Mouse (Mus musculus): ENCODE measurements around the gene Kank2. TPM values are rescaled to one million over a fixed set of nuclear protein-coding genes. Genes with fewer than 3 reads are reported as not detected.
A peak's percentile ranks its signal among the peaks of the same experiment; 100 is the strongest.
"Not testable (repeated sequence)": the region's sequence is repeated elsewhere in the genome, so short reads cannot be mapped to it uniquely, and the experiment has no call there.

Gene Kank2
- polyA plus RNA-seq, 1 experiment from 2014 or later: 23.3 TPM

GRCm38 (mm10) chr9:21794344-21794834 is 4.2 kb downstream of the Kank2 start:
- TF ChIP-seq EP300 (IDR thresholded peaks at IDR 0.05) (no peak), CTCF (IDR thresholded peaks at IDR 0.05) (no peak)
- ATAC-seq (no peak), DNase-seq (ENCODE audit: low spot score) (no peak)
- Histone ChIP-seq H3K9ac (replicated peaks; ENCODE audit: low read depth) (no peak overlapping the region), H3K4me1 (ENCODE audit: insufficient read depth, low read depth, low read length) (peaks cover 34% of the 10 kb centered on the region), H3K27ac (ENCODE audit: low read length) (no peak overlapping the region), H3K36me3 (ENCODE audit: insufficient read depth, low read length) (peaks cover 23% of the 10 kb centered on the region; the same call in 1 of the 2 replicates), H3K4me2 (replicated peaks; ENCODE audit: low read depth, low read length) (no peak overlapping the region), H3K9me3 (ENCODE audit: low read length) (no peaks in the 10 kb centered on the region), H3K27me3 (replicated peaks; ENCODE audit: insufficient read depth, low read length) (no peaks in the 10 kb centered on the region), H3K4me3 (ENCODE audit: low read depth, low read length) (no peak overlapping the region)
- 91% methylated on average over 17 of the region's 18 CpGs for WGBS

GRCm38 (mm10) chr9:21793507-21793906 is 5.0 kb downstream of the Kank2 start:
- 96% methylated on average over 6 of the region's 6 CpGs for WGBS

GRCm38 (mm10) chr9:21792644-21793043 is 5.9 kb downstream of the Kank2 start:
- WGBS: 17% methylated on average over 8 of the region's 8 CpGs
- Histone ChIP-seq H3K9ac (replicated peaks; ENCODE audit: low read depth) (no peak overlapping the region; the same call in 1 of the 2 replicates), H3K36me3 (ENCODE audit: insufficient read depth, low read length) (peaks cover 23% of the 10 kb centered on the region; the same call in 1 of the 2 replicates), H3K27ac (ENCODE audit: low read length) (peak overlapping the region; percentile 81), H3K4me1 (ENCODE audit: insufficient read depth, low read depth, low read length) (peaks cover 34% of the 10 kb centered on the region), H3K27me3 (replicated peaks; ENCODE audit: insufficient read depth, low read length) (no peaks in the 10 kb centered on the region), H3K9me3 (ENCODE audit: low read length) (no peaks in the 10 kb centered on the region), H3K4me2 (replicated peaks; ENCODE audit: low read depth, low read length) (peak overlapping the region; percentile 46), H3K4me3 (ENCODE audit: low read depth, low read length) (no peak overlapping the region)
- no peak for TF ChIP-seq CTCF (IDR thresholded peaks at IDR 0.05)
- TF ChIP-seq EP300 (IDR thresholded peaks at IDR 0.05): no peak; the same call in 1 of the 2 replicates
- ATAC-seq (peak; percentile 36), DNase-seq (ENCODE audit: low spot score) (peak; percentile 76)

More at GRCm38 (mm10) chr9:21793507-21793906, 5.0 kb downstream of the Kank2 start:
- H3K9me3 ChIP-seq (ENCODE audit: low read length); H3K4me2 ChIP-seq (replicated peaks; ENCODE audit: low read depth, low read length); H3K27ac ChIP-seq (ENCODE audit: low read length); ATAC-seq; DNase-seq (ENCODE audit: low spot score); H3K9ac ChIP-seq (replicated peaks; ENCODE audit: low read depth); H3K4me3 ChIP-seq (ENCODE audit: low read depth, low read length); H3K27me3 ChIP-seq (replicated peaks; ENCODE audit: insufficient read depth, low read length): not testable (repeated sequence)
- peaks cover 34% of the 10 kb centered on the region for H3K4me1 ChIP-seq (ENCODE audit: insufficient read depth, low read depth, low read length)
- peaks cover 23% of the 10 kb centered on the region; the same call in 1 of the 2 replicates for H3K36me3 ChIP-seq (ENCODE audit: insufficient read depth, low read length)

GRCm38 (mm10) chr9:21791861-21792260 is 6.7 kb downstream of the Kank2 start:
- H3K4me3 ChIP-seq (ENCODE audit: low read depth, low read length): no peak overlapping the region
- peaks cover 28% of the 10 kb centered on the region for H3K4me1 ChIP-seq (ENCODE audit: insufficient read depth, low read depth, low read length)
- no peaks in the 10 kb centered on the region for H3K27me3 ChIP-seq (replicated peaks; ENCODE audit: insufficient read depth, low read length)
- H3K9ac ChIP-seq (replicated peaks; ENCODE audit: low read depth): 0 out of 2 replicates have a peak overlapping the region, but pooled peaks have one; percentile 8
- TF ChIP-seq CTCF (IDR thresholded peaks at IDR 0.05) (peak; percentile 6; the same call in 1 of the 2 replicates), EP300 (IDR thresholded peaks at IDR 0.05) (peak; percentile 96)
- peak; percentile 93 for ATAC-seq
- peak; percentile 95 for DNase-seq (ENCODE audit: low spot score)
- peak overlapping the region; percentile 46 for H3K4me2 ChIP-seq (replicated peaks; ENCODE audit: low read depth, low read length)
- H3K27ac ChIP-seq (ENCODE audit: low read length): peak overlapping the region; percentile 81
- peaks cover 23% of the 10 kb centered on the region; the same call in 1 of the 2 replicates for H3K36me3 ChIP-seq (ENCODE audit: insufficient read depth, low read length)
- WGBS: 18% methylated on average over 8 of the region's 8 CpGs
- no peaks in the 10 kb centered on the region for H3K9me3 ChIP-seq (ENCODE audit: low read length)

- H3K4me2 ChIP-seq (replicated peaks; ENCODE audit: low read depth, low read length): no peak overlapping the region
- H3K4me1 ChIP-seq (ENCODE audit: insufficient read depth, low read depth, low read length): peaks cover 21% of the 10 kb centered on the region; the same call in 1 of the 2 replicates
- H3K9ac ChIP-seq (replicated peaks; ENCODE audit: low read depth): no peak overlapping the region
- no peak for TF ChIP-seq EP300 (IDR thresholded peaks at IDR 0.05)
- no peak for TF ChIP-seq CTCF (IDR thresholded peaks at IDR 0.05)
- H3K9me3 ChIP-seq (ENCODE audit: low read length): no peaks in the 10 kb centered on the region
- peaks cover 10% of the 10 kb centered on the region; the same call in 1 of the 2 replicates for H3K36me3 ChIP-seq (ENCODE audit: insufficient read depth, low read length)
- no peak for ATAC-seq
- 48% methylated on average over 9 of the region's 9 CpGs for WGBS
- peak overlapping the region; percentile 91 for H3K27ac ChIP-seq (ENCODE audit: low read length)
- no peaks in the 10 kb centered on the region for H3K27me3 ChIP-seq (replicated peaks; ENCODE audit: insufficient read depth, low read length)
- DNase-seq (ENCODE audit: low spot score): no peak
- no peak overlapping the region for H3K4me3 ChIP-seq (ENCODE audit: low read depth, low read length)
These were observed 10.3 kb downstream of the Kank2 start for GRCm38 (mm10) chr9:21788234-21788633.

GRCm38 (mm10) chr9:21787654-21788053 is 10.9 kb downstream of the Kank2 start:
- Histone ChIP-seq H3K27ac (ENCODE audit: low read length) (peak overlapping the region; percentile 91), H3K4me3 (ENCODE audit: low read depth, low read length) (no peak overlapping the region), H3K27me3 (replicated peaks; ENCODE audit: insufficient read depth, low read length) (no peaks in the 10 kb centered on the region), H3K36me3 (ENCODE audit: insufficient read depth, low read length) (peaks cover 7% of the 10 kb centered on the region; the same call in 1 of the 2 replicates), H3K4me1 (ENCODE audit: insufficient read depth, low read depth, low read length) (peaks cover 15% of the 10 kb centered on the region; the same call in 1 of the 2 replicates), H3K9me3 (ENCODE audit: low read length) (no peaks in the 10 kb centered on the region), H3K9ac (replicated peaks; ENCODE audit: low read depth) (no peak overlapping the region), H3K4me2 (replicated peaks; ENCODE audit: low read depth, low read length) (no peak overlapping the region)
- 56% methylated on average over 5 of the region's 5 CpGs for WGBS
- DNase-seq (ENCODE audit: low spot score) (no peak), ATAC-seq (no peak)
- TF ChIP-seq CTCF (IDR thresholded peaks at IDR 0.05) (no peak), EP300 (IDR thresholded peaks at IDR 0.05) (no peak)
